ENCODE assay signal across 18 mouse cellular contexts in the genomic region with DNA sequence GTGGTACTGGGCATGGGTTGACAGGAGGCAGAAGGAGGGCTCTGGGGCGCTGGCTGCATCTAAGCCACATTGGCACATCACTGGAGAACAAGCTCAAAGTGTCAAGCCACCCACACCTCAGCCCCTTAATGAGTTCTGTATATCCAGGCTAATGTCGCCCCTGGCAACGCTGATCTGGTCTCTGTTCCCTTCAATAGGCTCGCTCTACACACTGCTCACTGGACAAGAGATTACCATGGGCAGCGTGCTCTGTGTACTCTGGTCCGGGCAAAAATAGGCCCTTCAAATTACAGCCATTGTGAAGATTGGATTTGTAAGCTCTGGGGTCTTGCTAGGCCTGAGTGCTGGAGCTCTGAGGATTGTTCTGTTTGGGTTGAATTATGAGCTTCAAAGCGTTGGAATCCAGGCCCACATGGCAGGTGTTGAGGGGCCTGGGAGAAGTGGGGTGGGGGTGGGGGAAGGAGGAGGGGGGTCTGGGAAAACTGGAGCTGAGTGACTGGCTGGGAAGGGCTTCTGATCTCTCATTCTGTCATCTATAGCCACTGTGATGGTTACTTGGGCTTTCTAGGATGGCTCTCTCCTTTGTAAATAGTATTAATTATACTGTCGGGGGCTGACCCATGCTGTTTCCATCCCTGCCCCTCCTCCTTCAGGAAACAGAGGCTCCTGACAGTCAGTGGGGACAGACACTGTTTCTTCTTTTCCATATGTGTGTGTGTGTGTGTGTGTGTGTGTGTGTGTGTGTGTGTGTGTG.
A peak's percentile ranks its signal among the peaks of the same experiment; 100 is the strongest.
DNase-seq lines count a peak whose midpoint lies in the region; ATAC-seq lines count a peak whose summit lies in the region.
"Had no signal": no experiment of that assay in that cellular context is flagged by ENCODE, and none has a peak within 500 bp of the region (broad histone marks: within the 10 kb centered on the region; RNA-seq: fewer than 3 reads in every experiment).

No protein-coding gene starts in this region.

- no peak overlapping the region for H3K4me2 ChIP-seq in forebrain, embryonic 12.5 days
- H3K4me2 ChIP-seq in hindbrain, embryonic 12.5 days (replicated peaks): no peak overlapping the region
- no peak overlapping the region for H3K4me2 ChIP-seq in midbrain, embryonic 11.5 days
- H3K4me2 ChIP-seq: heart, embryonic 12.5 days; liver, embryonic 11.5 days; lung, embryonic 15.5 days had no signal

- no peak overlapping the region for H3K9ac ChIP-seq in forebrain, embryonic 12.5 days
- H3K9ac ChIP-seq in hindbrain, embryonic 12.5 days: no peak overlapping the region
- no peak overlapping the region for H3K9ac ChIP-seq in midbrain, embryonic 11.5 days (ENCODE audit: low read length)
- H3K9ac ChIP-seq: heart, embryonic 12.5 days; lung, embryonic 15.5 days had no signal

- ATAC-seq in forebrain, embryonic 12.5 days (ENCODE audit: low FRiP score): peak; percentile 85
- ATAC-seq in hindbrain, embryonic 12.5 days (ENCODE audit: low FRiP score): peak; percentile 68
- ATAC-seq in midbrain, embryonic 11.5 days (ENCODE audit: low FRiP score): peak; percentile 93
- ATAC-seq: activated CD4-positive, CD25-positive, alpha-beta regulatory T cell, adult 4 months had no signal

- H3K9me3 ChIP-seq in forebrain, embryonic 12.5 days: no peaks in the 10 kb centered on the region
- no peaks in the 10 kb centered on the region for H3K9me3 ChIP-seq in hindbrain, embryonic 12.5 days (replicated peaks)
- no peaks in the 10 kb centered on the region for H3K9me3 ChIP-seq in midbrain, embryonic 11.5 days (ENCODE audit: control insufficient read depth, low read length)
- H3K9me3 ChIP-seq: heart, embryonic 12.5 days; lung, embryonic 15.5 days had no signal

- DNase-seq in midbrain, embryonic 11.5 days (ENCODE audit: low spot score, missing footprints): peak; percentile 95
- peak; percentile 13 for DNase-seq in retina, embryonic 14.5 days (ENCODE audit: low spot score)
- no peak for DNase-seq in kidney, postnatal 36 days
- no peak for DNase-seq in layer of hippocampus, adult 18-20 months (ENCODE audit: low spot score in 2 of 2)
- no peak for DNase-seq in left cerebral cortex, adult 11 months (ENCODE audit: low spot score)
- no peak for DNase-seq in frontal cortex, postnatal 14 days (ENCODE audit: low spot score in 2 of 2)
- DNase-seq: cerebellum, adult 11 months; gastrocnemius, postnatal 14 days; heart, postnatal 4 days; kidney, adult 8-10 months; thymus, postnatal 4 days had no signal

- 11% methylated on average over 8 of the region's 8 CpGs for WGBS in forebrain, embryonic 12.5 days
- 33% methylated on average over 8 of the region's 8 CpGs for WGBS in hindbrain, embryonic 12.5 days
- 6% methylated on average over 8 of the region's 8 CpGs for WGBS in midbrain, embryonic 11.5 days

- H3K36me3 ChIP-seq in forebrain, embryonic 12.5 days (replicated peaks): no peaks in the 10 kb centered on the region
- no peaks in the 10 kb centered on the region for H3K36me3 ChIP-seq in hindbrain, embryonic 12.5 days
- H3K36me3 ChIP-seq in midbrain, embryonic 11.5 days (ENCODE audit: control insufficient read depth, insufficient read depth, low read length): no peaks in the 10 kb centered on the region
- H3K36me3 ChIP-seq: heart, embryonic 12.5 days; lung, embryonic 15.5 days had no signal

- H3K4me1 ChIP-seq in forebrain, embryonic 12.5 days: peaks cover 40% of the 10 kb centered on the region
- H3K4me1 ChIP-seq in hindbrain, embryonic 12.5 days: peaks cover 23% of the 10 kb centered on the region
- peaks cover 28% of the 10 kb centered on the region for H3K4me1 ChIP-seq in midbrain, embryonic 11.5 days (ENCODE audit: control insufficient read depth, insufficient read depth, low read length)
- H3K4me1 ChIP-seq: heart, embryonic 12.5 days; lung, embryonic 15.5 days had no signal

- H3K27me3 ChIP-seq in forebrain, embryonic 12.5 days: 0 out of 2 replicates have a peak, but pooled peaks cover 4% of the 10 kb centered on the region
- peaks cover 11% of the 10 kb centered on the region; the same call in 1 of the 2 replicates for H3K27me3 ChIP-seq in hindbrain, embryonic 12.5 days
- H3K27me3 ChIP-seq in midbrain, embryonic 11.5 days (ENCODE audit: control insufficient read depth, insufficient read depth, low read length): peaks cover 18% of the 10 kb centered on the region
- H3K27me3 ChIP-seq: lung, embryonic 15.5 days had no signal

- no peak overlapping the region for H3K4me3 ChIP-seq in forebrain, embryonic 12.5 days (replicated peaks)
- H3K4me3 ChIP-seq in hindbrain, embryonic 12.5 days: no peak overlapping the region
- no peak overlapping the region for H3K4me3 ChIP-seq in midbrain, embryonic 11.5 days (ENCODE audit: low read depth, low read length)
- H3K4me3 ChIP-seq: heart, embryonic 12.5 days; layer of hippocampus, adult 2 months; lung, embryonic 15.5 days had no signal

- H3K27ac ChIP-seq in forebrain, embryonic 12.5 days: peak overlapping the region; percentile 86
- H3K27ac ChIP-seq in hindbrain, embryonic 12.5 days: peak overlapping the region; percentile 40; the same call in 1 of the 2 replicates
- peak overlapping the region; percentile 52 for H3K27ac ChIP-seq in midbrain, embryonic 11.5 days (ENCODE audit: low read depth, low read length)
- H3K27ac ChIP-seq: layer of hippocampus, adult 2 months; lung, embryonic 15.5 days had no signal

Comparison
In these comparisons a context has a peak if more than half of its experiments do, and no peak if none do; other contexts are left out.
1. DNase-seq: peak in midbrain, embryonic 11.5 days (single experiment) and retina, embryonic 14.5 days (single experiment); none in kidney, postnatal 36 days (0 of 2), layer of hippocampus, adult 18-20 months (0 of 2), left cerebral cortex, adult 11 months (single experiment) and frontal cortex, postnatal 14 days (0 of 2).
2. Peak in every context shown above with its lines, with median percentiles within 50 percentile points of each other: ATAC-seq and H3K27ac ChIP-seq.